Mouse (Mus musculus) embryonic facial prominence, embryonic 12.5 days (tissue): ENCODE data around the gene Ddx1. TPM values are rescaled to one million over a fixed set of nuclear protein-coding genes. Genes with fewer than 3 reads are reported as not detected.

Experiments
- ATAC-seq: fragments of 200-750 bp; cut with Nextera tagmentation; 2 replicates; pipeline ENCODE4 v1.8.0; 2017; ENCODE audit not compliant: insufficient number of reproducible peaks, insufficient read depth, low FRiP score, low TSS enrichment
- H3K27ac ChIP-seq: fragments of 300-500 bp; sonication (generic); 2 replicates; pipeline ENCODE4 v1.5.1; 2016; ENCODE audit warnings: mild to moderate bottlenecking
- H3K27me3 ChIP-seq: fragments of 300-500 bp; sonication (generic); 2 replicates; pipeline ENCODE4 v1.6.1; 2016; ENCODE audit warnings: mild to moderate bottlenecking, moderate library complexity
- H3K36me3 ChIP-seq: fragments of 300-500 bp; sonication (generic); 2 replicates; pipeline ENCODE4 v1.6.1; 2016; ENCODE audit warnings: mild to moderate bottlenecking
- H3K4me1 ChIP-seq: fragments of 300-500 bp; sonication (generic); 2 replicates; pipeline ENCODE4 v1.6.1; 2016
- H3K4me2 ChIP-seq: fragments of 300-500 bp; sonication (generic); replicated peaks from 2 replicates; pipeline ENCODE4 v1.6.1; 2016; ENCODE audit warnings: mild to moderate bottlenecking, moderate library complexity
- H3K4me3 ChIP-seq: fragments of 300-500 bp; sonication (generic); 2 replicates; pipeline ENCODE4 v1.5.1; 2016; ENCODE audit warnings: mild to moderate bottlenecking
- H3K9ac ChIP-seq: fragments of 300-500 bp; sonication (generic); 2 replicates; pipeline ENCODE4 v1.6.1; 2016; ENCODE audit warnings: mild to moderate bottlenecking, moderate library complexity
- H3K9me3 ChIP-seq: fragments of 300-500 bp; sonication (generic); 2 replicates; pipeline ENCODE4 v1.6.1; 2016; ENCODE audit warnings: mild to moderate bottlenecking, moderate library complexity
- WGBS: fragments of 180-500 bp; shearing (Covaris S2); methylation state at CpG from one replicate; pipeline ENCODE4 v1.1.7; 2016; 5-methylcytosine and 5-hydroxymethylcytosine counted together
- polyA plus RNA-seq: library from polyadenylated mRNA; unstranded; fragments of >200 nt; fragmentation: Nextera tagmentation; extraction: Ambion mirVana; gene quantifications from 2 replicates; pipeline ENCODE4 v1.2.1, GENCODE M21; 2016

Ddx1 gene
- polyA plus RNA-seq, 1 experiment from 2014 or later: 152 TPM

- ATAC-seq: no peak
- Histone ChIP-seq H3K36me3 (no peaks in the 10 kb centered on the region), H3K4me3 (no peak overlapping the region), H3K27me3 (no peaks in the 10 kb centered on the region), H3K9me3 (no peaks in the 10 kb centered on the region), H3K27ac (peak overlapping the region; percentile 67; the same call in 1 of the 2 replicates), H3K9ac (no peak overlapping the region), H3K4me2 (no peak overlapping the region), H3K4me1 (peaks cover 42% of the 10 kb centered on the region)
Measured at GRCm38 (mm10) chr12:13180332-13180714, 68.7 kb downstream of the Ddx1 start.

GRCm38 (mm10) chr12:13177606-13178005, 71.4 kb downstream of the Ddx1 start:
- Histone ChIP-seq H3K4me1 (peaks cover 42% of the 10 kb centered on the region), H3K27me3 (no peaks in the 10 kb centered on the region), H3K27ac (0 out of 2 replicates have a peak overlapping the region, but pooled peaks have one; percentile 25), H3K9me3 (no peaks in the 10 kb centered on the region), H3K36me3 (no peaks in the 10 kb centered on the region), H3K4me2 (no peak overlapping the region), H3K9ac (no peak overlapping the region), H3K4me3 (no peak overlapping the region)
- ATAC-seq: no peak
- whole genome bisulfite sequencing: 55% methylated on average over 6 of the region's 6 CpGs

GRCm38 (mm10) chr12:13176927-13177326, 72.1 kb downstream of the Ddx1 start:
- Histone ChIP-seq H3K36me3 (no peaks in the 10 kb centered on the region), H3K27ac (0 out of 2 replicates have a peak overlapping the region, but pooled peaks have one; percentile 8), H3K9me3 (no peaks in the 10 kb centered on the region), H3K4me2 (no peak overlapping the region), H3K9ac (no peak overlapping the region), H3K27me3 (no peaks in the 10 kb centered on the region), H3K4me1 (peaks cover 42% of the 10 kb centered on the region), H3K4me3 (no peak overlapping the region)
- WGBS: 30% methylated on average over 3 of the region's 3 CpGs
- ATAC-seq: no peak

GRCm38 (mm10) chr12:13176136-13176535, 72.9 kb downstream of the Ddx1 start:
- no peak overlapping the region for H3K4me2 ChIP-seq
- peaks cover 39% of the 10 kb centered on the region for H3K4me1 ChIP-seq
- ATAC-seq: no peak
- H3K27me3 ChIP-seq: no peaks in the 10 kb centered on the region
- 8% methylated on average over 2 of the region's 2 CpGs for WGBS
- H3K4me3 ChIP-seq: no peak overlapping the region
- H3K9ac ChIP-seq: no peak overlapping the region
- no peaks in the 10 kb centered on the region for H3K9me3 ChIP-seq
- peak overlapping the region; percentile 72 for H3K27ac ChIP-seq
- H3K36me3 ChIP-seq: no peaks in the 10 kb centered on the region

GRCm38 (mm10) chr12:13174022-13174421, 75.0 kb downstream of the Ddx1 start:
- Histone ChIP-seq H3K27ac (no peak overlapping the region), H3K4me3 (no peak overlapping the region), H3K9ac (no peak overlapping the region), H3K36me3 (no peaks in the 10 kb centered on the region), H3K4me2 (no peak overlapping the region), H3K9me3 (no peaks in the 10 kb centered on the region), H3K27me3 (no peaks in the 10 kb centered on the region), H3K4me1 (peaks cover 28% of the 10 kb centered on the region)
- no peak for ATAC-seq
- 39% methylated on average over 6 of the region's 6 CpGs for WGBS

GRCm38 (mm10) chr12:13168073-13168472, 80.9 kb downstream of the Ddx1 start:
- H3K4me3 ChIP-seq: no peak overlapping the region
- no peak overlapping the region for H3K4me2 ChIP-seq
- H3K27ac ChIP-seq: no peak overlapping the region
- H3K27me3 ChIP-seq: no peaks in the 10 kb centered on the region
- no peaks in the 10 kb centered on the region for H3K9me3 ChIP-seq
- H3K36me3 ChIP-seq: no peaks in the 10 kb centered on the region
- no peaks in the 10 kb centered on the region for H3K4me1 ChIP-seq
- 74% methylated on average over 1 of the region's 1 CpGs for WGBS
- no peak for ATAC-seq
- no peak overlapping the region for H3K9ac ChIP-seq

- 88% methylated on average over 5 of the region's 5 CpGs for whole genome bisulfite sequencing
- Histone ChIP-seq H3K4me1 (no peaks in the 10 kb centered on the region), H3K9ac (no peak overlapping the region), H3K4me2 (no peak overlapping the region), H3K9me3 (no peaks in the 10 kb centered on the region), H3K4me3 (no peak overlapping the region), H3K27me3 (no peaks in the 10 kb centered on the region), H3K36me3 (no peaks in the 10 kb centered on the region), H3K27ac (no peak overlapping the region)
- no peak for ATAC-seq
Measured at GRCm38 (mm10) chr12:13167116-13167515, 81.9 kb downstream of the Ddx1 start.

Other genes starting within 250 kb of the Ddx1 start
- 15.8 and 16.3 TPM in 2 replicates for gene Nbas, start 19.9 kb upstream of the Ddx1 start, polyA plus RNA-seq